Mouse (Mus musculus): ENCODE measurements around the gene Pnp.

- TF ChIP-seq CTCF (IDR thresholded peaks at IDR 0.05): no peak
- no peak for TF ChIP-seq POLR2A (IDR thresholded peaks at IDR 0.05; ENCODE audit: insufficient read depth, low read depth, low read length)
Observed at GRCm38 (mm10) chr14:50979631-50980030, 48.7 kb downstream of the Pnp start.

Measured in heart, adult 2 months (tissue).